Mouse (Mus musculus) kidney, postnatal 14 days (tissue): ENCODE measurements around the gene Sppl2b.

Experiments
- DNase-seq: peaks from one replicate; pipeline ENCODE4 v3.0.0; 2022; ENCODE audit warnings: mixed read lengths

Sppl2b gene

DNA sequence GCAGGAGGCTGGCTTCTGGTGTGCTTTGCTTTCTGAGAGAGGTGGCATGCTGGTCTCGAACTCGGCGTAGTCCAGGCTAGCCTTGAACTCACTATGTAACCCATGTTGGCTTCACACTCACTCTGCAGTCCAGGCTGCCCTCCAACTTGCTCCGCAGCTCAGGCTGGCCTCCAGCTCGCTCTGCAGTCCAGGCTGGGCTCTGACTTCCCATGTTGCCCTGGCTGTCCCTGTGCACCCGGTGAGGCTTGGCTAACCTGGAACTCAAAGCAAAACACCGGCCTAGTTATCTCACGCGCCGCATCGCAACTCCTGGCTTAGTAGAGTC lies 636 bp downstream of the Sppl2b start:
- no peak for DNase-seq

DNA sequence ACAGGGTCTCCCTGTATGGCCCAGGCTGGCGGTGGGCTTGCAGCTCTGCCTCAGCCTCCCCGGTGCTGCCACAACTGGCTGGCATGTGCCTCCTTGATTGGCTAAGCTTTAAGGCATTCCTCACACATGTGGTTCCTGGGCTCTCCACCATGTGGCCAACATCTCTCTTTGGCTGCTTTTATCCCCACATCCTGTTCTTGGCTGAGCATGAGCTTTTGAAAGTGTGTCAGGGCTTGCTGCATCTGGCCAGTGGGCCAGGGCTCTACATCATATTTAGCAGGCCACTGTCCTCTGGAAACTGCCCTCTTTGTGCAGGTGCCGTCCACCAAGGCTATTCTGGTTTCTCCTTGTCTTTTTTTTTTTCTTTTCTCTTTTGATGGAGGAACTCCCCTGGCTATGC lies 1.2 kb downstream of the Sppl2b start:
- no peak for DNase-seq

DNA sequence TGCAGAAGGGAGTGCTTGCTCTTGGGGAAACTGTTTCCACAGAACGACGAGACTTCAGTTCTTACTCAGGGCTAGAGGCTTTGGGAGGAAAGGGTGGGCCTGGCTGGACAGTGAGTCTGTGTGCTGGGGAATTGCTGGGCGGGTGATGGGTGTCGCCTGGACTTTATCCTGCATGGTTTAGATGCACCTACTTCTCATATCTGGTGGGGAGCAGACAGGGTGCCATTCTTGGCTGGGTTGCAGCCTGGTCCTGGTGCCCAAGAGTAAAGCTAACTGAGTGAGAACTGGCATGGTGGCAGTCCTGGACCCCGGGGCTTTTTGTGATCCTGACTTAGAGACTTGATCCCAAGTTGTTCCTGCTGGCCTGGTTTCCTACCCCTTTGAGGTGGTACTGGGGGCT lies 1.8 kb downstream of the Sppl2b start:
- no peak for DNase-seq

DNA sequence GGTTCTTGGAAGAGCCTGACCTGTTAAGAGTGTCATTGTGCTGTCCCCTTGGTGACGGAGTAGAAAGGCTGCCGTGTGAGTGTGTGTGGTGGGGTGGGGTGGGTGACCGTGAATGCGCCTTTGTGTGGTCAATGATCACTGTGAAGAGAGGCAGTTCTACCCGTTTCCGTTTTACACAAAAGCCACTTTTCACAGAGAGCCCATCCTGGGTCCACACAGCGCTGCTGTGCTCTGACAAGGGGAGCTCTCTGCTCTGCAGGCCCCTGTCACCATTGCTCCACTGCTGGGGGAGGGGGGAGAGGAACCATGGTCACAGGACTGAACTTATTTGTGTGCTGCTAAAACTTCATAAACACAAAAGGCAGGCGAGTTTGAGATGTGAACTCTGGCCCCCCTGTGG lies 2.3 kb downstream of the Sppl2b start:
- DNase-seq, result no peak

DNA sequence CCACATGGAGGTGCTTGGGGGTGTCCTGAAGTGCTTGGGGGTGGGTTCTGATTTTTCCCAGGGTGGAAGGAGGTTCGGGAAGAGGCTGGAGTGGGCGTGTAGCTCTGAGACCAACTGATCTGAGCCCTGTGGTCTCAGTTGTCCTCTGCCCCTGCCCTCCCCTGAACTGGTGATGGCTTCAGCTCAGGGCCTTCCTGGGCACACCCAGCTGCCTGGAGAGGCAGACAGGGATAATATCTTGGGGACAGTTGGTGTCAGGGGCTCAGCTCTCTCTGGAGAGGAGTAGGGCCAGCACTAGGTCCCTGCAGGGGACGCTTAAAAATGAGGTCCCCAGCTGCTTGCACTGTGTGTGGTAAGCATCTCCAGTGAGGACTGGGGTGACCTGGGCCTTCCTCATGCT lies 2.8 kb downstream of the Sppl2b start:
- DNase-seq, result no peak

DNA sequence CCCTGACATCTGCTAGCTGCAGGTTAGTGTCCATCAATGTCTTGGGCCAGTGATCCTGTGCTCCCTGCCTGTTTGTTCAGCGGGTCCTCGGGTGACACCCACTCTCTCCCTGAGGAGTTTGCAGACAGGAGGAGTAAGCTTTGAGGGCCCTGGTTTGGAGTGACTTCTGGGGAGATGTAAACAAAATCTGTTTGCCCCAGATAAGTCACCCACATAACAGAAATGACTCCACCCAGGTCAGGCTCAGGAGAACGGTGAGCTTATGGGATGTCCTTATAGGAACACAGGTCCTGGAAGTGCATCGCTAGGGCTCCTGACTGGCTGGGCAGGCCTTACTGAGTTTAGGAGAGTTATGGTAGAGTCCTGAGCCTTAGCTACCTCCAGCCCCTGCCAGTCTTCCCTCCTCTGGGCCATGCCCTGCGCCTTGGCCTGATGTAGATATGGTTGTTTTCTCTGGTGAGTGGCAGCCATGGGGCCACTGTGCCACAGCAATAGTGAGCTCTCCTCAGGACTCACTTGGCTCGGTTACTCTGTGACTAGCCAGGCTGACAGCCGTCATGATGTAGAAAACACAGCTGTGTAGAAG lies 3.4 kb downstream of the Sppl2b start:
- DNase-seq, result no peak

DNA sequence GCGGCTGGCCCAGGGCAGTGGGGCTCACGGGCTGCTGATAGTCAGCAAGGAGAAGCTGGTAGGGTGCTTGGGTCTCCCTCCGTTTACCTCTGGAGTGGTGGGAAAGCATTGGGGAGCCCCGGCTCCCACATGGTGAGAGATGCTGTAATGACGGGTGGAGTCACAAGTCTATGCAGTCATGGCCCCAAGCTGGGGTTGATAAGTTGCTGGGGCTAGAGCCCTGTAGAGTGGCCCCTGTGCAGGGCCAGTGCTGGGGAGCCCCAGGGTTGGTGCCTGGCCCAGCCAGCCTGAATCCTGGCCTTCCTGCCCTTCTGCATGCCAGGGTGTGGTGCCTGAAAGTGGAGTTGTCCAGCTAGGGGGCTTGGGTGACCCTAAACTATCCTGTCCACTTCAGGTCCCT lies 7.2 kb downstream of the Sppl2b start:
- DNase-seq, result no peak

DNA sequence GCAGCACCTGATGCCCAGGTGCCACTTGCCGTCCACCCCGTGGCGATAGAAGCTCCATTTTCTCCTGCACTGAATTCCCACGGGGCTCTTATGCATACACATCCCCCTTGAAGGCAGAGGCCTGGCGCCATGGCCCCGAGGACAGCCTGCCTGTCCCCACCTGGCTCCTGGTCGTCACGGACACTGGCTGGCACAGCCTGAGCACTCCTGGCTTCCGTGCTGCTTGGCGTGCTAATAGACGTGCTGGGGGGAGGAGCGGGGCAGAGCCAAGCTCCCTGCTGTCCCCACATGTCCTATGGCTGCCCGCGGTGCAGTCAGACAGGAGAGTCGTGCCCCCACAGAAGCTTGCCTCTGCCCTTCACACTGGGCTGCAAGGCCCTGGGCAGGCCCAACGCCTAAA lies 9.4 kb downstream of the Sppl2b start:
- no peak for DNase-seq

DNA sequence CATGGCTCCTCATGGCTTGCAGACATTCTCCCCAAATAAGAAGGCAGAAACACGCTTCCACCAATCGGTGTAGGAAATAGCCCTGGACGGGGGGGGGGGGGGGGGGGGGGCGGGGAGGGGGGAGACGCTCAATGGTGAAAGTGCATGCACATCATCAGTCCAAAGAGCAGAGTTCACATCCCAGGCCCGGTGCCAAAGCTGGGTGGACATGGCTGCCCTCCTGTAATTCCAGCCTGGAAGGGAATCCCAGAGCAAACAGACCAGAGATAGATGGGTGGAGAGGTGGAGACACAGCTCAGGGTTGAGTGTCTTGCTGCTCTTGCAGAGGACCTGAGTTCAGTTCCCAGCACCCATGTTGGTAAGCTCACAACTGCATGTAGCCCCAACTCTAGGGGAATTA lies 15.9 kb downstream of the Sppl2b start:
- peak; percentile 82 for DNase-seq

DNA sequence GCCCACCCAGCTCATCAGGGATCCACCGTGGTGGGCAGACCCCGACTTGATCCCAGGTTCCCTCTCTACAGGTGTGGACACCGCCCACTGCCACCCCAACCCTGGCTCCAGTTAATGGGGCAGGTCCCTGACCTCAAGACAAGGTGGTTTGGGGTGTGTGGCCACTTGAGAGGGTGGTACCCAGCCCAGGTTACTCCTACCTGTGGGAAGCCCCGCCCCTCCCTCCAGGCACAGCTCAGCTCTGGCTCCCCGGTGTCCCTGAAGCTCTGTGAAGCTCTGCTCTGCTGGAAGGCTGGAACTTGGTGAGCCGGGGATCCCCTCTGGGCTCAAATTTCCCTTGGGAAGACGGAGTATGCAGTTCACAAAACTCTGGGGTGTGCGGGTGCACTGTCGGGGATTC lies 16.5 kb downstream of the Sppl2b start, which contains the start of gene Tmprss9:
Tmprss9 (plus strand) TSS at position 268 of the 400 bp plus-strand sequence.
- DNase-seq, result peak; percentile 35

DNA sequence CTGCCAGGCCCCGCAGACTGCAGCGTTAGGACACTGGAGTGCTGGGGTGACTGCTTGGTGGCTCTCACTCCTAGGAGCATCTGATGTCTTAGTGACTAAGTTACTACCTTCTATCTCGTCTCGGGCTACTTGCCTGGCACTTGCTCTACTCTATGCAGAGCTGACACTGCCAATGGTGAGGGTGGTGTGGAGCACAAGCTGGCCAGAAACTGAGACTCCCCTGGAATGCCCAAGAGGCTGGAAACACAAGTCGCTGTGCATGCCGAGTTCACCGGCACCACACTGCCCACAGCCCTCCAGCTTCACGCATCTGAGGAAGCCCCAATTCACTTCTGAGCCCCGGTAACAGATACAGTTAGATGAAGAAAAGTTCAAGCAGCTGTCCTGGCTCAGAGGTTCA lies 19.0 kb downstream of the Sppl2b start:
- DNase-seq, result no peak

DNA sequence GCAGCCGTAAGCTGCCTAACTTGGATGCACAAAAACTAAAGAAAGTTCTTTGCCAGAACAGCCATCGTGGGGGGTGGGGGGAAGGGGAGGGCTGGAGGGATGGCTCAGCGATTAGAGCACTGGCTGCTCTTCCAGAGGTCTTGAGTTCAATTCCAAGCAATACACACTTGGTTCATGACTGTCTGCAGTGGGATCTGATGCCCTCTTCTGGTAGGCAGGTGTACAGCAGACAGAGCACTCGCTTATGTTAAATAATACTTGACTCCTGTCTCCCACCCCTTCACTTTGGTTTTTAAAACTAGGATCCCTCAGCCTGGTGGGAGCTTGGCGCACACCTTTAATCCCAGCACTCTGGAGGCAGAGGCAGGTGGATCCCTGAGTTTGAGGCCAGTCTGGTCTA lies 21.0 kb downstream of the Sppl2b start:
- DNase-seq, result peak; percentile 65

DNA sequence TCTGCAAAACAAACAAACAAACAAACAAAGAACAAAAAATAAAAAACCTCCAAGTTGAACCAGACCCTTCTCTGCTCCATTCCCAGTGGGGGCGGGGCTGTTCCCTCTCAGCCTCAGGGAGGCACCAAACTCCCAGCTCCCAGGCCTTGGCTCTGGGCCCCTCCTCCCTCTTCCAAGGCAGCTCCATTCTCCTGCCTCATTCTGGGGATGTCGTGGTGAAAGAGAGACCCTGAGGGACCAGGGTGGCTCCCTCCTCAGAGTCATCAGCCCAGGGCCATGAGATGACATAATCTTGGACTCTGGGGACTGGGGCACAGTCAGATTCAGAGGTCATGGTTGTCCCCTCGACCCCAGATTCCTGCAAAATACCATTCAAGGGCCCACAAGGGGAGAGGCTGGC lies 21.5 kb downstream of the Sppl2b start:
- no peak for DNase-seq

DNA sequence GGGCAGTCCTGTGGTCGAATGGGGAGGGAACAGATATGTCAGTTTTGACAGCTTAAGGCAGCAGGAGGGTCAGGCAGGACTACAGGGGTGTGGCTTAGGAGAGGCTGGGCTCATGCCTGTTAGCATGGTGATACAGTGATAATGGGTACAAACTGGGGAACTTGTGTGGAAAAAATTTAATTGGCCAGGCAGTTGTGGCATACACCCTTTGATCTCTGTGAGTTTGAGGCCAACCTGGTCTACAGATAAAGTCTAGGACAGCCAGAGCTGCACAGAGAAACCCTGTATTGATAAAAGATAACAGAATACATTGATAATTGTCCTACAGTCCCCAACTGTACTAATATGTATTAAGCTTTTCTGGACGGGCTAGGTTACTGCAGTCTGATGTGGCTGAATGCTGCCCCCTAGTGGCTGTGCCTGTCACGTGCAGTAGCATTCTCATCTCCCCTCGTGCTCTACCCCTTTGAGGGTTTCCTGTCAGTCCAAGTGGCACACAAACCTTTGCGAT lies 25.1 kb downstream of the Sppl2b start:
- DNase-seq, result peak; percentile 69

DNA sequence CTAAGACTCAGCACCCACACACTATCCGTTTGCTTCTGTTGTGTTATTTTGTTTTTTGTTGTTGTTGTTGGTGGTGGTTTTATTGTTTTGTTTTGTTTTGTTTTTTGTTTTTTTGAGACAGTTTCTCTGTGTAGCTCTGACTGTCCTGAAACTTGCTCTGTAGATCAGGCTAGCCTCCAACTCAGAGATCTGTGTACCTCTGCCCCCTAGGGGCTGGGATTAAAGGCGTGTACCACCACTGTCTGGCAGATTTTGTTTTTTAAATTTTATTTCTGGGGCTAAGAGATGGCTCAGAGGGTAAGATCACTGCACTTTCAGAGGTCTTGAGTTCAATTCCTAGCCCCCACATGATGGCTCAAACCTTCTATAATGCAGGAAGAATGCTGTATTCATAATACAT lies 25.8 kb downstream of the Sppl2b start:
- DNase-seq, result no peak

DNA sequence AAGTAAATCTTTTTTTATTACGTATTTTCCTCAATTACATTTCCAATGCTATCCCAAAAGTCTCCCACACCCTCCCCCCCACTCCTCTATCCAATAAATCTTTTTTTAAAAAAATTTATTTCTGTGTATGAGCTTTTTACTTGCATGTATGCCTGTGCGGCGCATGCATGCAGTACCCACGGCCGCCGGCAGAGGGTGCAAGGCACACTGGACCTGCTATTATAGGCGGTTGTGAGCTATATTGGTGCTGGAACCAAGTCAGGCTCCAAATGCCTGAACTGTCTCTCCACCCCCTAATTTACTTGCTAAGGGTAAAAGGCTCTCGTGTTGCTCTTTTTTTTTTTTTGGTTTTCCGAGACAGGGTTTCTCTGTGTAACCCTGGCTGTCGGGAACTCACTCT lies 26.2 kb downstream of the Sppl2b start:
- DNase-seq, result peak; percentile 80

DNA sequence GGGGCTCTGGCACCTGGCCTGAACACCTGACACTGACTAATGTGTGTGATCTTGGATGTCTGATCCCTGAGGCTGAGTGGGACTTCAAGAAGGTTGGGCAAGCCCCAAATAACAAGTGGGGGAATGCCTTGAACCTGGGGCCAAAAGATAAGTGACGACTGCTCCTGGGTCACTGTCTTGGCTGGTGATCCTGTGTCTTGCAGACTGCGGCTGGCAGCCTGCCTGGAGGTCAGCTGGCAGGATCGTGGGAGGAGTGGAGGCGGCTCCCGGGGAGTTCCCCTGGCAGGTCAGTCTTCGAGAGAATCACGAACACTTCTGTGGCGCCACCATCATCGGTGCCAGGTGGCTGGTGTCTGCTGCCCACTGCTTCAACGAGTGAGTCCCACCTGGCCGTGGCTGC lies 32.1 kb downstream of the Sppl2b start:
- DNase-seq, result peak; percentile 80

DNA sequence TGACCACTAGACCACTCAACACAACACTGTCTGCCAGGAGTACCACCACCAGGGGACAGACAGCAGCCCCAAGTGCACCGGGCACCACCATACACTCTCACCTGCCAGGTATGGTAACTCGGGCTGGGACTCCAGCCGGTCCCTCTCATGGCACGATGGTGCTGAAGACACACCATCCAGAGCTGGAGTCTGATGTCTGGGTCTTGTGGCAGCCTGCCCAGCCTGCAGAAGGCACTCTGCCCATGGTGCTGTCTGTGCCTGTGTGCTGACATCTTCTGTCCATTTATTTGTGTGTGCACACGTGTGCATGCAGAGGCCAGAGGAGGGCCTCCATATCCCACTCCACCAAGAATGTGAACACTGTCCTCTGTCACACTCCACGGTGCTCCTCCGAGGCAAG lies 40.0 kb downstream of the Sppl2b start:
- no peak for DNase-seq

DNA sequence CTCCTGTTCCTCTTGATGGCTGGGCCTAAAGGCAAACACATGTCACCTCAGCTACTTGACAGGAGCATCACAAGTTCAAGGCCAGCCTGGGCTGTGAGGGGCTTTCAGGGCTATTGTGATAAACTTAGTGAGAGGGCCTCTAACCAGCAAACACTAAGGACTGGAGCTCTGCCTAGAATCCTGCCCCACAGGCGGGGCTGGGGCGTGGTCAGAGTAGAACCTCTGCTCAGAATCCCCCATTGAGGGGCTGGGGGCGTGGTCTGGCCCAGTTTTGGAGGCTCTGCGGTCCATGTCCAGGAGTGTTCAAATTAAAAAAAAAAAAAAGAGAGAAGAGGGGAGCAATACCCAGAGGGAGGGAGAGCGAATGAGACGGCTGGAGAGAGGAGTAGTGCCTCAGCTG lies 40.6 kb downstream of the Sppl2b start:
- DNase-seq, result no peak

DNA sequence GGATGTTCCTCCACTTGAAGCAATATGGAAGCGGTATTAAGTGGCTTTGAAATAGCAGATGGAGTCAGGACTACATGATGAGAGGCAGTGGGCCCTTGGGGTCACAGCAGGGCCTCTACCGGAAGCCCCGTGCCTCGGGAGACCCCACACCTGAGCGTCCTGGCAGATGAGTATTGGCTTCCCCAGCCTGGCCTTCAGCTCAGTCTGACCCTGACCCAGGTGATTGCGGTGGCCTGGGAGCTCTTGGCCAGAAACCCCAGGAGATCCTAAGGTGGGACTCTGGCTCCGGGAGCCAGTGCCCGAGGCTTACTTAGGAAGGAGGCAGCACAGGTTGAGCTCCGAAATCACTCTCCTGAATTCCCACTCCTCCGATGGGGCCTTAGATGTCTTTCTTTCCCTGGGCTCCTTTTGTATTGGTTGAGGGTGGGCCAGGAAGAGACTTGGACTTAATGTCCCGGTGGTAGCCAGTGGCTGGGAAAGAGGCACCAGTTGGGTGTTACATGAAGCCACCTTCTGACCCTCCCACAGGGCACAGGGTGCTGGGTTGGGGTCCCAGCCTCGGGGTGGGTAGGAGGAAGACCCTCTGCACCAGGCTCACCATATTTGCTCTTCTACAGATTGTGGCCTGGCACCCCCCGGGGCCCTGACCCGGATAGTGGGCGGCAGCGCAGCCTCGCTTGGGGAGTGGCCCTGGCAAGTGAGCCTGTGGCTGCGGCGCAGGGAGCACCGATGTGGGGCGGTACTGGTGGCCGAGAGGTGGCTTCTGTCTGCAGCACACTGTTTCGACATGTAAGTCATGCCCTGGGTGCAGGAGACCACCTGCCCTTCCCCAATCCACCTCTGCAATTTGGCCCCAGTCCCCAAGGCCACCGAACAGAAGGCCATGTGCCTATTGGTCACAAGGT lies 41.8 kb downstream of the Sppl2b start:
- DNase-seq, result no peak

DNA sequence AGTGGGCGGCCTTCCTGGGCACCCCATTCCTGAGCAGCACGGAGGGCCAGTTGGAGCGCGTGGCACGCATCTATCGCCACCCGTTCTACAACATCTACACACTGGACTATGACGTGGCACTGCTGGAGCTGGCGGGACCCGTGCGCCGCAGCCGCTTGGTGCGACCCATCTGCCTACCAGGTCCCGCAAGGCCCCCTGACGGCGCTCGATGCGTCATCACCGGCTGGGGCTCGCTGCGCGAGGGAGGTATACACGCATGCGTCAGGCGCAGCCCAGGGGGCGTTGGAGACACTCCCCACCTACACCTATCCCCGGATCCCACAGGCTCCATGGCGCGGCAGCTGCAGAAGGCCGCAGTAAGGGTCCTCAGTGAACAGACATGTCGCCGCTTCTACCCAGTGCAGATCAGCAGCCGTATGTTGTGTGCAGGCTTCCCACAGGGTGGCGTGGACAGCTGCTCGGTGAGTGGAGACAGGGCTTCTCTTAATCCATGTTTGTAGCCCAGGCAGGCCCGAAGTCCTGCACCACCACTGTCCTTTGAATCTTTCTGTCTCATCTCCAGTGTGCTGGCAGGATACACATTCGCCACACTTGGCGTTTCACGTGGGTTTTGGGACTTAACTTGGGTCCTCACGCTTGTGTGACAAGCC lies 42.9 kb downstream of the Sppl2b start:
- DNase-seq, result no peak

DNA sequence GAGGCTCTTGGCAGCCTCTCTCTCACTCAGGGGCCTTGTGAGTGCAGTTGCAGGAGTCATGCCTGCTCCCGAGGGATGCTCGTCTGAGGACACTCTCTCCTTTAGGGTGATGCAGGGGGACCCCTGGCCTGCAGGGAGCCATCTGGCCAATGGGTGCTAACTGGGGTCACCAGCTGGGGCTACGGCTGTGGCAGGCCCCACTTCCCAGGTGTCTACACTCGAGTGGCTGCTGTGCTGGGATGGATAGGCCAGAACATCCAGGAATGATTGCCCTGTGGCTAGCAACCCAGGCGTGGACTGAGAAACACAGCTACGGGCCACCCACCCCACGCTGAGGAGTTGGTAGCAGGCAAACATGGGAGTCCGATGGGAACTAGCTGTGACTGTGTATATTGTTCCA lies 44.0 kb downstream of the Sppl2b start:
- DNase-seq, result no peak

DNA sequence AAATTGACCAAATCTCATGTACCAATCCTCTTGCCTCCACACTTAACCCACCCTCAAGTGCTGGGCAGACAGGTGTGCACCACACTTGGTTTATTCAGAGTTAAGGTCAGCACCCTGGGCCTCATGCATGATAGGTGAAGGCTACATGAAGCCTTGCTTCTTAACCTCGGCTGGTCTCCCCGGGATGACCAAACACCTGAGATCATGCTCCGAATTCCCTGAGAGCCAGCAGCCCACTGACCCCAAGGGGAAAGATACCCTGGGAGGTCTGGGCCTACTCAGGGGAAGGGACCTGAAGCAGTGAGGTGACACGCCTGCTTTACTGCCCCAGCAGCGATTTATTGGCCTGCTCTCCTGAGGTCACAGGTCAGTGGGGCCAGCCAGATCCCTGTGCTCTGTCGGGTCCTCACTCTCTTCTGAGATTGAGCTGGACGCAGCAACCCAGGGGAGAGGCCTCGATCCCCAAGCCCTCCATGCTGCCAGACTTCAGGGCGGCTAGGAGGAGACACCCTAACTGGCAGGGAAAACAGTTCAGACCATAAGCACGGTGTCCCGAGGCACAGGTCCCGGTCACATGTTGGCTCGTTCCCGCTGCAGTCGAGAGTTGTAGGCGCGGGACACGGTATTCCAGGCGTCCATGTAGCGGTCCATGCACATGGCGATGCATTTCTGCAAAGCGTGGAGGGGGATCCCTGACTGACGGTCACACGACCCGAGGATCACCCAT lies 44.7 kb downstream of the Sppl2b start:
- no peak for DNase-seq
